Mouse (Mus musculus): ENCODE data around the gene Tmem106c. TPM values are rescaled to one million over a fixed set of nuclear protein-coding genes. Genes with fewer than 3 reads are reported as not detected.
A peak's percentile ranks its signal among the peaks of the same experiment; 100 is the strongest.

Tmem106c gene
- polyA plus RNA-seq, 1 experiment from 2014 or later, result 34.7 TPM

DNA sequence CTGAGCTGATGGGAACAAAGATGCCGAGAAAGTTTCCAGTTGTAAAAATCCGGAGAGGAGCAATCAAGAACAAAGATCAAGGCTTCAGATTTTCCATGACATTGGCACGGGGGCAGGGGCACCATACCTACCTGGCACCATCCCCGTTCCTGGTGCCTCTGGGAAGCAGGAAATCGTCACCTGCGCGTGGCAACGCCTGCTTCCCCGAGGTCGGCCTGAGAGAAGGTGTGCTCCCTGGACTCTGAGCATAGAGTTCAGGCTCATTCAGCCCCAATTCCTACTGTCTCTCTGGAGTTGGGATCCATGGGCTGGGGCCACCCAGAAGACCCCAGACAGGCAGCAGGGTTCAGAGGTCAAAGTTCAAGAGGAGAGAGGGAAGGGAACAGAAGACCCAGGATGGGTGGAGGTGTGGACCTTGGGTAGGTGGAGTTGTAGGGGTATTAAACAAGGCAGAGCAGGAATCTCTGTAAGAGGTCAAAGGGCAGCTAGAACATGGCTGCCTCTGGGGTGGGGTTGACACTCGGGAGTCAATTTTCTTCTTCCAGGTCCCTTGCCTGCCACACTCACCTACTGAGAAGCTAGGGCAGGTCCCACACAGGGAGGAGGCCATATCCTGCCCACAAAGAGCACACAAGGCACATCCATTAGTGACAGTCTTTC lies 18.2 kb upstream of the Tmem106c start:
- WGBS, result 69% methylated on average over 11 of the region's 11 CpGs
- Histone ChIP-seq H3K4me1 (ENCODE audit: control insufficient read depth, insufficient read depth, low read length) (no peaks in the 10 kb centered on the region), H3K27me3 (ENCODE audit: control insufficient read depth, insufficient read depth, low read length) (no peaks in the 10 kb centered on the region), H3K9ac (ENCODE audit: low read length) (no peak overlapping the region), H3K27ac (replicated peaks; ENCODE audit: low read depth, low read length) (no peak overlapping the region), H3K4me2 (ENCODE audit: low read depth, severe bottlenecking) (no peak overlapping the region), H3K36me3 (ENCODE audit: control insufficient read depth, insufficient read depth, low read length) (no peaks in the 10 kb centered on the region), H3K4me3 (ENCODE audit: low read depth, low read length) (no peak overlapping the region), H3K9me3 (ENCODE audit: control insufficient read depth, low read length) (no peaks in the 10 kb centered on the region)
- no peak for DNase-seq (ENCODE audit: low spot score)
- ATAC-seq (ENCODE audit: insufficient number of reproducible peaks, low FRiP score, low TSS enrichment, low read depth), result no peak

- Histone ChIP-seq H3K9ac (ENCODE audit: low read length) (no peak overlapping the region), H3K36me3 (ENCODE audit: control insufficient read depth, insufficient read depth, low read length) (no peaks in the 10 kb centered on the region), H3K4me2 (ENCODE audit: low read depth, severe bottlenecking) (no peak overlapping the region), H3K27ac (replicated peaks; ENCODE audit: low read depth, low read length) (no peak overlapping the region), H3K4me1 (ENCODE audit: control insufficient read depth, insufficient read depth, low read length) (peaks cover 4% of the 10 kb centered on the region), H3K9me3 (ENCODE audit: control insufficient read depth, low read length) (no peaks in the 10 kb centered on the region), H3K27me3 (ENCODE audit: control insufficient read depth, insufficient read depth, low read length) (no peaks in the 10 kb centered on the region), H3K4me3 (ENCODE audit: low read depth, low read length) (no peak overlapping the region)
- WGBS, result 36% methylated on average over 7 of the region's 7 CpGs
- ATAC-seq (ENCODE audit: insufficient number of reproducible peaks, low FRiP score, low TSS enrichment, low read depth) (no peak), DNase-seq (ENCODE audit: low spot score) (no peak)
Observed at GRCm38 (mm10) chr15:97948720-97949119, 15.3 kb upstream of the Tmem106c start.

GRCm38 (mm10) chr15:97949706-97950105 lies 14.3 kb upstream of the Tmem106c start:
- H3K27me3 ChIP-seq (ENCODE audit: control insufficient read depth, insufficient read depth, low read length), result no peaks in the 10 kb centered on the region
- no peak overlapping the region for H3K4me3 ChIP-seq (ENCODE audit: low read depth, low read length)
- no peak for ATAC-seq (ENCODE audit: insufficient number of reproducible peaks, low FRiP score, low TSS enrichment, low read depth)
- H3K36me3 ChIP-seq (ENCODE audit: control insufficient read depth, insufficient read depth, low read length), result no peaks in the 10 kb centered on the region
- WGBS, result 74% methylated on average over 3 of the region's 3 CpGs
- no peaks in the 10 kb centered on the region for H3K9me3 ChIP-seq (ENCODE audit: control insufficient read depth, low read length)
- H3K4me2 ChIP-seq (ENCODE audit: low read depth, severe bottlenecking), result no peak overlapping the region
- no peak overlapping the region for H3K27ac ChIP-seq (replicated peaks; ENCODE audit: low read depth, low read length)
- H3K9ac ChIP-seq (ENCODE audit: low read length), result peak overlapping the region; percentile 18; the same call in 1 of the 2 replicates
- DNase-seq (ENCODE audit: low spot score), result no peak
- peaks cover 4% of the 10 kb centered on the region for H3K4me1 ChIP-seq (ENCODE audit: control insufficient read depth, insufficient read depth, low read length)

DNA sequence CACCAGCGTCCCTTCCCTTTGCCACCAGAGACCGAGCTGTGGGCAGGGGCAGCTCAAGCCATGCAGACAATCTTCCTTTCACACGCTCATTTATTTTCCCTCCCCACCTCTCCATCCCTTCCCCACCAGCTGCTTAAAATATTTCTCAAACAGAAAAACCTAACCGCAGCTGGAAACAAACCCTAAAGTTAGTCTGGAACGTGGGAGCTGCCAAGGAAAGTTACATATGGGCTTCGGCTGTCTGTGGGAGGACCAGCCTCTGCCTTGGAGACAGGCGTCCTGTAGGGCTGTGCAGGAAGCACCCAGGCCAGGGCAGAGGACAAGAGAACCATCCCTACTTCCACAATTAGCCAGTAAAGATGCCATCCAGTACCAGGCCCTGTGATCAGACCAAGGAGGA lies 13.8 kb upstream of the Tmem106c start:
- Histone ChIP-seq H3K4me1 (ENCODE audit: control insufficient read depth, insufficient read depth, low read length) (peaks cover 4% of the 10 kb centered on the region), H3K36me3 (ENCODE audit: control insufficient read depth, insufficient read depth, low read length) (no peaks in the 10 kb centered on the region), H3K4me2 (ENCODE audit: low read depth, severe bottlenecking) (no peak overlapping the region), H3K9me3 (ENCODE audit: control insufficient read depth, low read length) (no peaks in the 10 kb centered on the region), H3K9ac (ENCODE audit: low read length) (no peak overlapping the region), H3K27me3 (ENCODE audit: control insufficient read depth, insufficient read depth, low read length) (no peaks in the 10 kb centered on the region), H3K4me3 (ENCODE audit: low read depth, low read length) (no peak overlapping the region), H3K27ac (replicated peaks; ENCODE audit: low read depth, low read length) (no peak overlapping the region)
- DNase-seq (ENCODE audit: low spot score) (no peak), ATAC-seq (ENCODE audit: insufficient number of reproducible peaks, low FRiP score, low TSS enrichment, low read depth) (no peak)
- 77% methylated on average over 7 of the region's 7 CpGs for WGBS

DNA sequence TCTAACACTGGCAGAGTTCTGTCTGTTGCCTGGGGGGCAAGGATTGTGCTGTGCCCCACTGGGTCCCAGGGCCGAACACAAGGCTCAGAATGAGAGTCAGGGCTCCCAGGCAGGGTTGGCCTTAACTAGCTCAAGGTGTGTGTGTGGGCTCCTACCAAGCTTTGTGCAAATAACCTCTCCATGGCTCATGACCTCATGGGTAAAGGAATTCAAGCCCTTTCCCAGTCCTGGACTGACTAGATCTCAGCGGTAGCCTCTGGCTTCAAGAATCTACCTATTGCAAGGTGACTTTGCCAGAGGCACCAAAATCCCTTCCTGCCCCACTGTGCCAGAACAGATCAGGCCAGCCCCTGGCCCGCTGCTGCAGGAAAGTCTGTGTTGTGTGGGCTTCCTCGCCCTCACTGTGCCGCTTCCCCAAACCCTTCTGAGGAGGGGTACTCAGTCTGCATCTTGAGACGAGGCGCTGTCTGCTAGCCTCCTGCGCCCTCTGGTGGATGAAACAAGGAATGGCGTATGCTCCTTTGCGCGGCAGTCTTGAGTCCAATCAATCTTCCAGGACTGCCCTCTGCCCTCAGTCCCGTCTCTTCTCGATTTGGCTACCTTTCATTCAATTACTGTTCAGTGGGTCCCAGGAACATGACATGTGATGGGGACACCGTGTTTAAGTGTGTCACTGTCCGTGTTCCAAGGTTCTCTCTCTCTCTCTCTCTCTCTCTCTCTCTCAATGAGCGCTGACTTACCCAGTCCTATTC lies 11.7 kb upstream of the Tmem106c start:
- DNase-seq (ENCODE audit: low spot score) (peak; percentile 87), ATAC-seq (ENCODE audit: insufficient number of reproducible peaks, low FRiP score, low TSS enrichment, low read depth) (no peak; the same call in 1 of the 2 replicates)
- Histone ChIP-seq H3K27me3 (ENCODE audit: control insufficient read depth, insufficient read depth, low read length) (no peaks in the 10 kb centered on the region), H3K27ac (replicated peaks; ENCODE audit: low read depth, low read length) (no peak overlapping the region), H3K9ac (ENCODE audit: low read length) (0 out of 2 replicates have a peak overlapping the region, but pooled peaks have one; percentile 34), H3K9me3 (ENCODE audit: control insufficient read depth, low read length) (no peaks in the 10 kb centered on the region), H3K4me1 (ENCODE audit: control insufficient read depth, insufficient read depth, low read length) (peaks cover 4% of the 10 kb centered on the region), H3K36me3 (ENCODE audit: control insufficient read depth, insufficient read depth, low read length) (no peaks in the 10 kb centered on the region), H3K4me3 (ENCODE audit: low read depth, low read length) (no peak overlapping the region), H3K4me2 (ENCODE audit: low read depth, severe bottlenecking) (no peak overlapping the region)
- WGBS, result 14% methylated on average over 16 of the region's 16 CpGs

DNA sequence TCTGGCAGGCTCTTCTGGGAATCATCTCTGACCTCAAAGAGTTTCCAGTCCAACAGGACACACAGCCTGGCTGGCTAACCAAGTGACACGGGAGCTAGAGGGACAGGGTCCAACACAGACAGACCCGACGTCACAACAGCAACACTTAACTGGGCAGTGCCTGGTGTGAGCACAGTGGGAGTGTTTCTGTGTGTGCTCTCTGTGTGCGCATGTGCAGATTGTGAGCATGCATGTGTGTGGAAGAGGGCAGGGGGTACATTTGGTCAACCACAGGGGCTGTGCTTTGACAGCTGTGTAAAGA lies 11.2 kb upstream of the Tmem106c start:
- no peak for DNase-seq (ENCODE audit: low spot score)

DNA sequence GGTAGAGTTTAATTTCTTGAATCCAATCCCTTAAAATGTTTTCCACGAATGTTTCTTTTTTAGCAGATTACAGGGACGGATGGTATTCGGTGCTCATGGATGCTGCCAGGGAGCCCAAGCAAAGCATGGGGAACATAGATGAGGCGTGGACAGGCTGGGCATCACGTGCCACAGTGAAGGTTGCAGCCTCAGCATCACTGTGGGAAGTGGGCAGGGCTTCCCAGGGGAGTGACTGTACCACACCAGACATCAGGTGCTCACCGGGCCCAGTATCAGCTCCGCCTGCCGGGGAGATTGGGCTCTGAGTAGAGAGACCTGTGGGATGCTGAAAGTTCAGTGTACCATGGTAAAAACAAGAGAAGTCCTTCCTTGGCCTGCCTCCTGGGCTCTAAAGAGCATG lies 9.3 kb upstream of the Tmem106c start:
- Histone ChIP-seq H3K27ac (replicated peaks; ENCODE audit: low read depth, low read length) (no peak overlapping the region), H3K36me3 (ENCODE audit: control insufficient read depth, insufficient read depth, low read length) (no peaks in the 10 kb centered on the region), H3K27me3 (ENCODE audit: control insufficient read depth, insufficient read depth, low read length) (no peaks in the 10 kb centered on the region), H3K4me2 (ENCODE audit: low read depth, severe bottlenecking) (no peak overlapping the region), H3K4me3 (ENCODE audit: low read depth, low read length) (no peak overlapping the region), H3K4me1 (ENCODE audit: control insufficient read depth, insufficient read depth, low read length) (peaks cover 4% of the 10 kb centered on the region), H3K9ac (ENCODE audit: low read length) (no peak overlapping the region), H3K9me3 (ENCODE audit: control insufficient read depth, low read length) (no peaks in the 10 kb centered on the region)
- no peak for DNase-seq (ENCODE audit: low spot score)
- 82% methylated on average over 8 of the region's 8 CpGs for WGBS
- no peak for ATAC-seq (ENCODE audit: insufficient number of reproducible peaks, low FRiP score, low TSS enrichment, low read depth)

More for the DNA sequence above, 11.2 kb upstream of the Tmem106c start:
- Histone ChIP-seq H3K36me3 (ENCODE audit: control insufficient read depth, insufficient read depth, low read length) (no peaks in the 10 kb centered on the region), H3K27ac (replicated peaks; ENCODE audit: low read depth, low read length) (no peak overlapping the region), H3K4me1 (ENCODE audit: control insufficient read depth, insufficient read depth, low read length) (peaks cover 4% of the 10 kb centered on the region), H3K9me3 (ENCODE audit: control insufficient read depth, low read length) (no peaks in the 10 kb centered on the region), H3K4me2 (ENCODE audit: low read depth, severe bottlenecking) (no peak overlapping the region), H3K9ac (ENCODE audit: low read length) (no peak overlapping the region), H3K27me3 (ENCODE audit: control insufficient read depth, insufficient read depth, low read length) (no peaks in the 10 kb centered on the region), H3K4me3 (ENCODE audit: low read depth, low read length) (no peak overlapping the region)
- no peak for ATAC-seq (ENCODE audit: insufficient number of reproducible peaks, low FRiP score, low TSS enrichment, low read depth)
- 71% methylated on average over 4 of the region's 4 CpGs for WGBS

GRCm38 (mm10) chr15:97955286-97955685 lies 8.7 kb upstream of the Tmem106c start:
- DNase-seq (ENCODE audit: low spot score) (no peak), ATAC-seq (ENCODE audit: insufficient number of reproducible peaks, low FRiP score, low TSS enrichment, low read depth) (no peak)
- Histone ChIP-seq H3K36me3 (ENCODE audit: control insufficient read depth, insufficient read depth, low read length) (no peaks in the 10 kb centered on the region), H3K4me2 (ENCODE audit: low read depth, severe bottlenecking) (no peak overlapping the region), H3K4me1 (ENCODE audit: control insufficient read depth, insufficient read depth, low read length) (peaks cover 4% of the 10 kb centered on the region), H3K9me3 (ENCODE audit: control insufficient read depth, low read length) (no peaks in the 10 kb centered on the region), H3K9ac (ENCODE audit: low read length) (no peak overlapping the region), H3K4me3 (ENCODE audit: low read depth, low read length) (no peak overlapping the region), H3K27me3 (ENCODE audit: control insufficient read depth, insufficient read depth, low read length) (no peaks in the 10 kb centered on the region), H3K27ac (replicated peaks; ENCODE audit: low read depth, low read length) (no peak overlapping the region)
- WGBS, result 60% methylated on average over 1 of the region's 1 CpGs

Measured in limb, embryonic 11.5 days (tissue).